Mouse (Mus musculus): ENCODE measurements around the gene Dio2.

DNA sequence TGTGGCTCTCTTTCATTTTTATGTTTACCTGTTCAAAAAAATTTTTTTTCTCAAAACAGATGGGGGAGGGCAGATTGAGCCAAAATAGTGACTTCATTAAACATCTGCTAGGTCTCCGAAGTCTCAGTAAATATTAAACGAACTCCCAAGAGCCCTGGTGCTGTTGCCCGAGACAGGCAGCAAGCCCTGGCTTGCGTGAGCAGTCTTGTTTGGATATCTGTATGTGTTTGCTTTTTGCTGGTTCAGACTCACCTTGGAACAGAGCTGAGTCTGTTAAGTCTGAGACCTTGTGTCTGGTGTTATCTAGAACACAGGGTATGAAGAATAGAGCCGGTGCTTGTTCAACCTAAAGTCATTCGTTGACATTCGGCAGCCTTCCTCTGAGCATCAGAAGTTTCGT is 13.1 kb downstream of the Dio2 start:
- TF ChIP-seq POLR2A (IDR thresholded peaks at IDR 0.05; ENCODE audit: insufficient read depth, low read depth, low read length) (no peak), CTCF (IDR thresholded peaks at IDR 0.05; ENCODE audit: insufficient read depth, low read depth, low read length) (no peak)

Measured in olfactory bulb, adult 2 months (tissue).